Mouse (Mus musculus) mouse embryonic stem cell (cell line): ENCODE results near the gene Fahd1.

Experiments
- in situ Hi-C, 2 experiments: fragments of 300-500 bp; cut with MboI; formaldehyde crosslinking; loops; 1 replicate in 1 of 2; 3 replicates in 1 of 2; pipeline ENCODE4 v1.14.3; 2019 to 2020; ENCODE audit warnings: low sequenced_read_pairs in 2 of 2, low pct_unique_long_range_greater_than_20kb in 1 of 2, mixed read lengths in 1 of 2; ENCODE audit not compliant: unreplicated experiment in 1 of 2

Gene Fahd1

GRCm38 (mm10) chr17:24886134-24886931, 36.2 kb upstream of the Fahd1 start, which contains the start of the genes Nubp2 and Spsb3:
Gene Nubp2, minus strand, starts transcription at chr17:24886349.
Gene Spsb3, plus strand, starts transcription at chr17:24886643.
- in situ Hi-C loops = no loop called here

GRCm38 (mm10) chr17:24885356-24886133, 35.4 kb upstream of the Fahd1 start:
- in situ Hi-C loops = no loop called here

GRCm38 (mm10) chr17:24884391-24884790, 34.2 kb upstream of the Fahd1 start:
- in situ Hi-C loops = no loop called here

- in situ Hi-C loops = no loop called here
Observed at GRCm38 (mm10) chr17:24881738-24882440, 31.7 kb upstream of the Fahd1 start.

- in situ Hi-C loops = no loop called here
Observed at GRCm38 (mm10) chr17:24878531-24878930, 28.4 kb upstream of the Fahd1 start.

GRCm38 (mm10) chr17:24878117-24878397, 27.9 kb upstream of the Fahd1 start:
- in situ Hi-C loops = no loop called here

- in situ Hi-C loops = no loop called here
Observed at GRCm38 (mm10) chr17:24877336-24878116, 27.4 kb upstream of the Fahd1 start.

- in situ Hi-C loops = no loop called here
Observed at GRCm38 (mm10) chr17:24874989-24875388, 24.8 kb upstream of the Fahd1 start.

GRCm38 (mm10) chr17:24874405-24874745, 24.2 kb upstream of the Fahd1 start:
- in situ Hi-C loops = no loop called here

- in situ Hi-C loops = no loop called here
Observed at GRCm38 (mm10) chr17:24873695-24874404, 23.7 kb upstream of the Fahd1 start.

- in situ Hi-C loops = no loop called here
Observed at GRCm38 (mm10) chr17:24867914-24868313, 17.8 kb upstream of the Fahd1 start.

GRCm38 (mm10) chr17:24865776-24866175, 15.6 kb upstream of the Fahd1 start, which contains the start of gene Igfals:
Gene Igfals, plus strand, starts transcription at chr17:24865997.
- in situ Hi-C loops = no loop called here

GRCm38 (mm10) chr17:24861785-24862184, 11.6 kb upstream of the Fahd1 start:
- in situ Hi-C loops = no loop called here

GRCm38 (mm10) chr17:24860076-24860475, 9.9 kb upstream of the Fahd1 start:
- in situ Hi-C loops = no loop called here

GRCm38 (mm10) chr17:24858967-24859366, 8.8 kb upstream of the Fahd1 start:
- in situ Hi-C loops = no loop called here

GRCm38 (mm10) chr17:24857831-24858470, 7.8 kb upstream of the Fahd1 start:
- in situ Hi-C loops = no loop called here

- in situ Hi-C loops = no loop called here
Observed at GRCm38 (mm10) chr17:24856589-24856988, 6.4 kb upstream of the Fahd1 start.
